Mouse (Mus musculus): ENCODE data around the gene Sp140.
A peak's percentile ranks its signal among the peaks of the same experiment; 100 is the strongest.
"Not testable (repeated sequence)": the region's sequence is repeated elsewhere in the genome, so short reads cannot be mapped to it uniquely, and the experiment has no call there.

The Sp140 gene

GRCm38 (mm10) chr1:85600078-85600477, at the start of gene Sp140:
Sp140 (plus strand) TSS chr1:85600378.
- not testable (repeated sequence) for DNase-seq (ENCODE audit: low spot score)

GRCm38 (mm10) chr1:85555261-85555660, 44.9 kb upstream of the Sp140 start:
- peak; percentile 22 for DNase-seq (ENCODE audit: low spot score)

DNA sequence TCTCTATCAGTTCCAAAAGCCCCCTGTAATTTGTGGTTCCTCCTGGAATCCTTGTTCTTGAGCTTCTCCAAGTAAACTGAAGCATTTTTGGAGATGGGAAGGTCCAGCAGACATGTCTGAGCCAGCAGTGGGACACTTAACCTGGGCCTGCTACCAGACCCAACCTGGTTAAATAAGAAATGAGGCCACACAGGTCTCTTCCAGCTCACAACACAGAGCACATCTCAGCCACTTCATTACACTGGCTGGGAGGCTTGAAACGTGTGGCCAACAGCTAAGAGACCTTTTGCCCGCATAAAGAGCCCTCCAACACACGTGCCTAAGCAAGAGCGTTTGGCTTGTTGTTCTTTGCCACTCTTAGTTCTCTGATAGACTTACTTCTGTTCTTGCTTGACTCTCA, 26.6 kb upstream of the Sp140 start:
- not testable (repeated sequence) for DNase-seq (ENCODE audit: low spot score)

GRCm38 (mm10) chr1:85575376-85575775, 24.8 kb upstream of the Sp140 start, which contains the start of gene G530012D18Rik:
G530012D18Rik (plus strand) TSS chr1:85575676.
- DNase-seq (ENCODE audit: low spot score) = not testable (repeated sequence)

DNA sequence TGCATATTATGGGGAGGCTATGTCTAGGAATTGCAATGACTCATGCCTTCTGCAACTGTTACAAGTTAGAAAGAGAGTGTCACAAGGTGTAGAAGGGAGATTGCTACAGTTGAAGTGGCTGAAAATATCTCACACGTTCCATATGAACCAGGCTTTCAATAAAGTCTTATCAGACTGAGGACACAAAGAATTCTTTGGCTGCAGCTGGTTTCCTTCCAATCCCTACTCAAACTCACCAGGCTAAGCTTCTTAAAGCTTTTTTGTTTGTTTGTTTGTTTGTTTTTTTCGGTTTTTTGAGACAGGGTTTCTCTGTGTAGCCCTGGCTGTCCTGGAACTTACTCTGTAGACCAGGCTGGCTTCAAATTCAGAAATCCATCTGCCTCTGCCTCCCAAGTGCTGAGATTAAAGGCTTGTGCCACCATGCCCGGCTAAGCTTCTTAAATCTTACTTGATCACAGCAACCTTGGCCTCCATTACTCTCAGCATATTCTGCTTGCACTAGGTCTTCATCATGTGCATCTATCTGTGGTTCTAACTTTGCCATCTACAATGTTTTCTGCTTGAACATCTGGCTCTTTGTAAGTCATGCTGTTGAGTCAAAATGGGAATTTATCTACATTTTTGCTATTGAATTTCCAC, 21.7 kb upstream of the Sp140 start:
- DNase-seq (ENCODE audit: low spot score) = not testable (repeated sequence)

DNA sequence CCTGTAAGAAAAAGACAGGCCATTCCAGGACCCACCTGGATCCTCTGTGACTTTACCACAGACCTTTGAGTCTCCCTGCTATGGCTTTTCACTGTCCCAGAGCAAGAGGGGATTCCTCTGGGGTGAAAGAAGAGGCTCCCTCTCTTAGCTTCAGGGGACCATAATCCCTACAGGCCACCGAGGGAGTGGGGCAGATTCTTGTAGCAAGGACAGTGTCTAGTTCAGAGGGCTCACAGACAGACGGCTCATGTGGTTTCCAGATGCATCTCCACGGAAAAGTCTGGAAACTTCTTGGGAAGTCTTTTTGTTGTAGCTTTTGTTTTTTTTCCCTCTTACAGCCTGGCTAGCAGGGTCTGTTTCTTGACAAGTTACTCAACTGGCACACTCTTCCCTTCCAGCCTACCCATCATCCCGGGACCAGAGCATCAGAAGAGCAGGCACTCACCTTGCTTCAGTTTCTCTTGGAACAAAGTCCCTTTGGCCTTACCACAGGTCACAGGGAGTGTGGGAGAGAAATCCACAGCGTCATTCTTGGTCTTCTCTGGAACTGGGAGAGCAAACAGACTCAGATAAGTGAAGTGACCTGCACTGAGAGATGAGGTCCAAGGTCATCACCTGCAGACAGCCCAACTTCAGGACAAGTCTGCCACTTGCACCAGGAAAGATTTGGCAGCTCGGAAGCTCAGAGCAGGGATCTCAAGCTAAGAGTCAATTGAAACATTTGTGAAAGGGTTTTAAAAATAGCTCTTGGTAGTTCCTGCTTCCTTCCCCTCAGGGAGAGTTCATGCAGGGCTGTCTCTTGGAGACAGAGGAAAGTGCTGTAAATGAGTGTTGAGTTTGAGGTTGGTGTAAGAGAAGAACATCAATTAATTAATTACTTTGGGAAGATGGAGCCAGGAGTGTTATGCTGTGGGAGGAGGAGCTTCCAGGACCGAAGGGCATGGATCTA, 20.7 kb upstream of the Sp140 start:
- not testable (repeated sequence) for DNase-seq (ENCODE audit: low spot score)

- not testable (repeated sequence) for DNase-seq (ENCODE audit: low spot score)
These were observed 20.0 kb upstream of the Sp140 start for GRCm38 (mm10) chr1:85580148-85580534.

DNA sequence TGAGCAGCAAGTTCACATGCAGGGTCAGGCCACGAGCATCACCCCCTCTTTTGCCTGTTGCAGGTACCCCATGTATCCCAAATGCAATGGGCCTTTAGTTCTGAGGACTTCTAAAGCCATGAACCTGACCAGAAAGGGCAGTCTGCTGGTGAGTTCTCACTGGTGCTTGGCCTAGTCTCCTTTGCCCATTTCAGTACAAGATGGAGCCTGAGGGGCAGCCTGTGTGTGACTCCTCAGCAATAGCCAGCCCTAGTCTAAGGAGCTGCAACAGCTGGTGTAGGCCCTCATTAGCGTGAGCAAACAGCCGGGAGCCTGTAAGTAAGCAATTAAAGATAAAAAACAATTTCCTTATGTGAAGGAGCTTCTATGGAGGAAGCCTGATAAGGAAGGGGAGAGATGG, 19.6 kb upstream of the Sp140 start:
- DNase-seq (ENCODE audit: low spot score) = not testable (repeated sequence)

DNA sequence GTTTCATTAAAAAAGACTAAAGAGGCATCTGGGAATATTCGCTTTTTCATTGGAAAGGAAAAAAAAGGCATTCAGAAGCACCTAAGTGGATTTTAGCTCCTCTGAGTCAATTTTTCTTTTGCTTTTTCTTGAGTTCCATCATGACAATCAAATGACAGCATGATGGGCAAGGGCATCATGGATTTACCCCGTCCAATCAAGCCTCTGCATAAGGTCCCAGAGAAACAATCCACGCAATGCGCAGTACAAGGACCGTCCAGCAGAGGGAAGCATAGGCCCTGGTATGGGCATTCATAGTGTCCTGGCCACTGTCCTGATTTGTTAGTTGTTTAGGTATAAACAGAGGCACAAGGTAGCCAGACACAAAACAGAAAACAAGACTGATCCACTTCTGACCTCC, 18.7 kb upstream of the Sp140 start:
- not testable (repeated sequence) for DNase-seq (ENCODE audit: low spot score)

DNA sequence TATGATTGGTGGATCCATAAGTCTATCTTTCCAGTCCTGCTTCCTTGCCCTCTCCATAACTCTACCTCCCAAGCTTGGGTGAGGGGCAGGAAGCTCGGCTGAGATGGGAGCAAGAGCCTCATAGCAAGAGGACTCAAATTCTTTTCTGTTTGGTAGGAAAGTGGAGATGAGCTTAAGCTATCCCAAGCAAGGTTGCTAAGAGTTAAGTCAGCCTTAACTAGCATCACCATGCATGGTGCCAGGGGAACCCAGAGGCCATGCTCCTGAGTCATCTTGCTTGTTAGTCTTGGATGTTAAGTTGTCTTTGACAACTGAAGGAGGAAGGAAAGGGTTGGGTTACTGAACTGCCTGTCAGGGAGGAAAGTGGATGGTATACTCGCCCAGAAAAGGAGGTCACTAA, 11.5 kb upstream of the Sp140 start:
- not testable (repeated sequence) for DNase-seq (ENCODE audit: low spot score)

- DNase-seq (ENCODE audit: low spot score) = not testable (repeated sequence)
These were observed 7.7 kb upstream of the Sp140 start for GRCm38 (mm10) chr1:85592526-85592925.

DNA sequence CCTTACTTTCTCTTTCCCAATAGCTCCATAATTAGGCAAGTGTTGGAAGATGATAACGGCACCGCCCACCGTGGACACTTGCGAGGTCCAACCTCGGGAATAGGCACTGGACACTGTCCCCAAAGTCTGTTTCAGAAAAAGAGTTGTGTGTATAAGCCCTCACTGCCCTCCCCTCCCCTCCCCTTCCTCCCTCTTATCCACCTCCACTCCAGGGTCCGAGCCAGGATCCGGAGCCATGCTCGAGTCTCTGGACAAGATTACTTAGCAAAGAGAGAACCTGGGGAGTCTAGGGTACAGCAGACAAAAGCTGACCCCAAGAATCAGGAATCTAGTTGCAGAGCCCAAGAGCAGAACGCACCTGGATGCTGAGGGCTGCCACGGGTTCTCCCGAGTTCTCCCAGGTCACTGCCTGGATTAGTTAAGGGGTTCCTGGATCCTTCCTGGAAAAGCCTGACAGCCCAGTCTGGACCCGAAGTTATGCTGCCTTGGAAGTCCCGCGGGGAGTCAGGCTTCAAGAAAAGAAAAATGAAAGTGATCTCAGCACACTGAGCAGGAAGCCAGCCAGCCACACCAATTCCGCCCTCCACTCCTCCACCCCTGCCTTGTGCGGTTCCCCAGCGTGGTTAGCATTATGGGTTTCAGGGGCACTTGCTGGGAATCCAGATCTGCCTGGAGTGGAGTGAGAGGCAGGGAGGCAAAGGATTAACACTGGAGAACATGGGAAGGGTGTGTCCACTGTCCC, 1.7 kb upstream of the Sp140 start, which contains the start of gene Sp110:
Sp110 (minus strand) TSS at position 547 of the 742 bp plus-strand sequence.
- not testable (repeated sequence) for DNase-seq (ENCODE audit: low spot score)

GRCm38 (mm10) chr1:85600794-85601193, 616 bp downstream of the Sp140 start:
- DNase-seq (ENCODE audit: low spot score) = not testable (repeated sequence)

DNA sequence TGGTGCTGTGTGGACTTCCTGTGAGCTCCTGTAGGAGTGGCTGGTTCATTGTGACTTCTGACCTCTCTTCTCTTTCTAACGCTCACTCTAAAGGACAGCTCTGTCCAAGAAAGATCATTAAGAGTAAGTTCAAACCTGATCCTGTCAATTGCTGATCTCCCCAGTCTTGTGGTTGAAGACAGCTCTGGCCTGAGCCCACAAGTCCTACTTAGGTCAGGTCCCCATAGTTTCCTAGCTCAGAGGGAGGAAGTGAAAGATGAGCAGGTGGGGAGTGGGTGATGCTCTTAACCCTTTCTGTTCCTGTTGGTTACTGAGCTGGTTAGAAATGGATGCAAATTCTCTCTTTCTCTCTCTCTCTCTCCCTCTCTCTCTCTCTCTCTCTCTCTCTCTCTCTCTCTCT, 4.2 kb downstream of the Sp140 start:
- DNase-seq (ENCODE audit: low spot score) = not testable (repeated sequence)

DNA sequence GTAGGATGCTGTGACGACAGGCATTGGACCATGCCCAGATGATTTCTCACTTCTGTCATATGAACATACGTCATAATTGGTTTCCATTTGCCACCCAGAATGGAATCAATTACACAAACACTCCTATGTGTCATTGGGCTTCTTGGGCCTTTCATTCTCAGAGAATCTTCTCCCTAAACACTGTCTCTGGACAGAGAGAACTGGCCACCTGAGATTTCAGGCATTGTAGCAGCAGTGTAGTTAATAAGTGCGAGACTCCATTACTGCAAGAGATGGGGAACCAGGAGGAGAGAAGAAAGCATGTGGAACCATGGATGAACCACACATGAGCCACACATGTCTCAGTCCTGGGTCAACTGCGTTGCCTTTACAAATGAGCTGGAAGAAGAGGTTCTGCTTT, 8.2 kb downstream of the Sp140 start:
- not testable (repeated sequence) for DNase-seq (ENCODE audit: low spot score)

GRCm38 (mm10) chr1:85610581-85610980, 10.4 kb downstream of the Sp140 start:
- DNase-seq (ENCODE audit: low spot score) = not testable (repeated sequence)

DNA sequence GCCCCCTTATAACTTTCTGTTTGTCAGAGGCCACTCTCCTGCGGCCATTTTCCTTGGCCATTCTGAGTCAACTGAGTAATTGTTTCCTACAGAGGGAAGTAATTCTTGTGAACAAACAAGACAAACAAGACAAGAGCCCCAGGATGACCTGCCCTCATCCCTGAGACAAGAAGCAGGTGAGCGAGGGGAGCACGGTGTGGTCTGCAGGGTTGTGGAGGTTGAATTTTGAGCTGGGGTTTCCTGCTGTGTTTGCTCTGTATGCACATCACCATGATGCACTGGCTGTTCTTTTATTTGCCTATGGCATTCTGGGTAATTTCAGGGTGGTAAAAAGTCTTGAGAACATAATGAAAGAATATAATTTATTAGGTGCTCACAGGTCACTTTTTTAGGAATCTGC, 14.9 kb downstream of the Sp140 start:
- DNase-seq (ENCODE audit: low spot score) = not testable (repeated sequence)

DNA sequence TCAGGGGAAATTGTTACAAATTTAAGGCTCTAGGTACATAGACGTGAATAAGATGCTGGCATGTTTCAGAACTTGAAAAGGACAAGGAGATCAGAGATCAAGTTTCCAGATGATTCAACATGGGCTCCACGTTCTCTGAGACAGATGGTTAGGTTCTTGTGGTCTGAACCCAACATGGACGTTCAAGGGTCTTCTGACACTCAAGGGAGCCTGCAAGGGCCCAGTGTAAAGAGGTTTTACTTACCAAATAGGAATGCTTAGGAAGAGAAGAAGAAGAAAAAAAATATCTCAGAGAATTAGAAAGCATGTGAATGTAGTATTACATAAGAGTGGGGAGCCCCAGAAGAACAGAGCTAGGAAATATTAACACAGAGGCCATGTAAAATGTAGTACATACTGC, 15.6 kb downstream of the Sp140 start:
- not testable (repeated sequence) for DNase-seq (ENCODE audit: low spot score)

DNA sequence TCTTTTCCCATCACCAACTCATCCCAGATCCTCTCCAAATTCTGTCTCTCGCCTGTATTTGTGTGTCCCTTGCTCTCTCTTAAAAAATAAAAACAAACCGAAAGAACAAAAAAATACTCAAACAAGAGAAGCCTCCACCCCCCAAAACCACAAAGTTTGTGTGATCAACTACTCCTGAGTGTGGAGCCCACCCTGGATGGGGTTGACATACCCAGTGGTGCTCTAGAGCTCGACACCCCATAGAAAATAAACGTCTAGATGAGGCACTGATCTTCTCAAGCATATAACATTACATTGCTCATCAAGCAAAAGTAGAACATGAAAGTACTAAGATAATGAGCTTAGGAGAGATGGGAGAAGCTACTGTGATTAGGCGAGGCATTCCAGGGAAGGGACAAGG, 17.0 kb downstream of the Sp140 start:
- not testable (repeated sequence) for DNase-seq (ENCODE audit: low spot score)

DNA sequence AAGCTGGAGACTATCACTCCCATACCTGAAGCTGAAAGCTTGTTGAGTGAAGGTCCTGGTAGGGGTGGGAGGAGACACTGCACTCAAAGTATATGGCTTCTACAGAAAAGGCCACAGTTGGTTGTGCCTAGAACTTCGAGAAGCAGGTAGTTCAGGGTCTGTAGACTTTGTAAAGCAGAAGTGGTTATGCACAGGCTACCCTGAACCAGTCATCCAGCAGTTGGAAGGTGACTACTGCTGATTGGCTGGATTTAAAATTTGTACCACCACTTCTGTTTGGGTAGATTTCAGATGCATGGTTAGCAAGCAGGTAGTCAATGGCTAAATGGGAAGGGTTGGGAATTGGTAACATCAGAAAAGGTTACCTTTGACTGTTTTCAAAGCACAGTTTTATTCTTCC, 18.5 kb downstream of the Sp140 start:
- DNase-seq (ENCODE audit: low spot score) = not testable (repeated sequence)

DNA sequence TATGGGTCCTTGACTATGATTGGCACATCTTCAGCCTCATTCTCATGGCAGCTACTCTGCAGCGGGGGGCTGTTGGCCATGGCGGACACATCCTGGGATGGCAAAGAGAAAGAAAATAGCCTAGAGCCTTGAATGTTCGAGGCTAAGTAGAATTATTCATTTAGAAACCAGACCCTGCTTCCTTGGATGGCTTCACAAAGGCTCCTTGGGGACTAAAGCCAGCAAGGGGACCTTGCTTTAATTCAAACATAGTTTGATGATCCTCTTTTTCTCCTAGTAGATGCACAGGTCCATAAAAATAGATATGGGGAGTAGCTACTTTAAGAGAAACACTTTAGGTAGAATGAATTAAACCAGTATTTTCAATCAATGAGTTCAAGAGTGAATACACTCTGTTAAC, 36.8 kb downstream of the Sp140 start:
- not testable (repeated sequence) for DNase-seq (ENCODE audit: low spot score)

- DNase-seq (ENCODE audit: low spot score) = not testable (repeated sequence)
These were observed 38.0 kb downstream of the Sp140 start for GRCm38 (mm10) chr1:85638144-85638543.
